Mouse (Mus musculus): ENCODE data around the gene Cmtm6. TPM values are rescaled to one million over a fixed set of nuclear protein-coding genes. Genes with fewer than 3 reads are reported as not detected.
"Not testable (repeated sequence)": the region's sequence is repeated elsewhere in the genome, so short reads cannot be mapped to it uniquely, and the experiment has no call there.

Cmtm6 gene
- total and polyA plus RNA-seq, 2 experiments = 58.8 to 69.0 TPM

DNA sequence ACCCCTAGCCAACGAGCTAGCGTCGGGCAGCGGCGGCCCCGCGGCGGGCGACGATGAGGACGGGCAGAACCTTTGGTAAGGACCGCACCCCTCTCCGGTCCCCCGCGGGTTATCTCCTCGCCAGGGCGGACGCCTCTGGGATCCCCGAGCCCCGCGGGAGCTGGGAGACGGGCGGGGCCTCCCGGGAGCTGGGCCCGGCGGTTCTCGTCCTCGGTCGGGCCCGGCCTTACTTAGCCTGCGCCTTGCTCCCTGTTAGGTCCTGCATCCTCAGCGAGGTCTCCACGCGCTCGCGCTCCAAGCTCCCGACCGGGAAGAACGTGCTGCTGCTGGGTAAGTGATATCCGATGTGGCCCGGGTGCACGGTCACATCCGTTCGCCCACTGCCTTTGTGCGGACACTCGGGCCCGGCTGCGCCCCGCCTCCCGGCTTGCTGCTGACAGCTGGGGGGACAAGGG is 41.9 kb upstream of the Cmtm6 start:
- Histone ChIP-seq H3K36me3 (ENCODE audit: control insufficient read depth, insufficient read depth, low read length) (peaks cover 3% of the 10 kb centered on the region; the same call in 1 of the 2 replicates), H3K27ac (replicated peaks; ENCODE audit: insufficient read depth, low read depth, low read length) (peak overlapping the region; percentile 85), H3K27me3 (ENCODE audit: control insufficient read depth, insufficient read depth, low read length) (no peaks in the 10 kb centered on the region), H3K4me3 (ENCODE audit: insufficient read depth, low read depth, low read length) (peak overlapping the region; percentile 93), H3K4me1 (ENCODE audit: control insufficient read depth, insufficient read depth, low read length) (peaks cover 8% of the 10 kb centered on the region), H3K9ac (ENCODE audit: low read depth, low read length) (peak overlapping the region; percentile 96), H3K79me2 (ENCODE audit: control insufficient read depth, insufficient read depth, low read length) (peaks cover 4% of the 10 kb centered on the region; the same call in 1 of the 2 replicates)
- peak; percentile 19 for DNase-seq (ENCODE audit: extremely low read depth, low read depth, low spot score)
- WGBS = under 1% methylated on average over 50 of the region's 50 CpGs
- no peak for TF ChIP-seq POLR2A (IDR thresholded peaks at IDR 0.05; ENCODE audit: extremely low read depth, insufficient read depth, low read length)
- no peak for TF ChIP-seq CTCF (IDR thresholded peaks at IDR 0.05; ENCODE audit: low read depth, low read length)

DNA sequence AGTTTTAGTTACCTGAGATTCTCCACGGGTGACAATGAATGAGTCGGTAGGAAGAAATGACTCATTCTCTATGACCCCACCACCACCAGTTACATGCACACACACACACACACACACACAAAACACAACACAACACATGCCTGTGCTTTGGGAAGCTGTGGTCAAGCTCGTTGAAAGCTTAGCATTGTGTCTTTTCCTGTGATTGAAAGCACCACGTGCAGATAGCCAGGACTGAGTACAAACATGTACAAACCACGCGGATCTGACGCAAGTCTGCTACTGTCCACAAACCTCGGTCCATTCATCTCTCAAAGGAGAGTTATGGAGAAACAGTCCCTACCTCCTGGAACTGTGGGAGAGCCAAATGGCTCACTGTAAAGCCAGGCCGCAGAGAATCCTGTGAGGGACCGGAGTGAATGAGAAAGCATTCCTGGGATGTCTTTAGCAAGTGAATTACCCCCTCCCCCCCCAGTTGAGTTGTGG is 40.8 kb upstream of the Cmtm6 start:
- 7% methylated on average over 10 of the region's 10 CpGs for WGBS
- Histone ChIP-seq H3K36me3 (ENCODE audit: control insufficient read depth, insufficient read depth, low read length) (peaks cover 3% of the 10 kb centered on the region; the same call in 1 of the 2 replicates), H3K4me3 (ENCODE audit: insufficient read depth, low read depth, low read length) (no peak overlapping the region), H3K79me2 (ENCODE audit: control insufficient read depth, insufficient read depth, low read length) (peaks cover 6% of the 10 kb centered on the region; the same call in 1 of the 2 replicates), H3K9ac (ENCODE audit: low read depth, low read length) (no peak overlapping the region), H3K27me3 (ENCODE audit: control insufficient read depth, insufficient read depth, low read length) (no peaks in the 10 kb centered on the region), H3K4me1 (ENCODE audit: control insufficient read depth, insufficient read depth, low read length) (peaks cover 8% of the 10 kb centered on the region), H3K27ac (replicated peaks; ENCODE audit: insufficient read depth, low read depth, low read length) (peak overlapping the region; percentile 52)
- TF ChIP-seq CTCF (IDR thresholded peaks at IDR 0.05; ENCODE audit: low read depth, low read length) = no peak
- TF ChIP-seq POLR2A (IDR thresholded peaks at IDR 0.05; ENCODE audit: extremely low read depth, insufficient read depth, low read length) = no peak
- DNase-seq (ENCODE audit: extremely low read depth, low read depth, low spot score) = peak; percentile 90

DNA sequence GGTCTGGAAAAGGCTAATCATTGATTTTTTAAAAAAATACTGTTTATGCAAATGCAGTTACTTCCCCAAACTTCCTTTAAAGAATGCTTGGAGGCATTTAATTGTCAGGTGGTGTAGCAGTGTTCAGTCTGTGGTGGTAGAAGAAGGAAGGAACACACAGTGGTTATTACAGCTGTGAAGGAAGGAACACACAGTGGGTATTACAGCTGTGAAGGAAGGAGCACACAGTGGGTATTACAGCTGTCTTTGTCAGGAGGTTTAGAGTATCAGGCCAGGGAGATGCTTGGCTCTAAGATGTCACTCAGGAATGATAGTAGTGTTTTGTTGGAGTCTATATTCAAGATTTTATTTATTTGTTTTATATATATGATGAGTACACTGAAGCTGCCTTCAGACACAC is 39.8 kb upstream of the Cmtm6 start:
- H3K27ac ChIP-seq (replicated peaks; ENCODE audit: insufficient read depth, low read depth, low read length) = no peak overlapping the region
- H3K27me3 ChIP-seq (ENCODE audit: control insufficient read depth, insufficient read depth, low read length) = no peaks in the 10 kb centered on the region
- H3K79me2 ChIP-seq (ENCODE audit: control insufficient read depth, insufficient read depth, low read length) = peaks cover 6% of the 10 kb centered on the region; the same call in 1 of the 2 replicates
- no peak overlapping the region for H3K4me3 ChIP-seq (ENCODE audit: insufficient read depth, low read depth, low read length)
- TF ChIP-seq CTCF (IDR thresholded peaks at IDR 0.05; ENCODE audit: low read depth, low read length) (no peak), POLR2A (IDR thresholded peaks at IDR 0.05; ENCODE audit: extremely low read depth, insufficient read depth, low read length) (no peak)
- H3K4me1 ChIP-seq (ENCODE audit: control insufficient read depth, insufficient read depth, low read length) = peaks cover 8% of the 10 kb centered on the region
- H3K36me3 ChIP-seq (ENCODE audit: control insufficient read depth, insufficient read depth, low read length) = peaks cover 3% of the 10 kb centered on the region; the same call in 1 of the 2 replicates
- no peak for DNase-seq (ENCODE audit: extremely low read depth, low read depth, low spot score)
- H3K9ac ChIP-seq (ENCODE audit: low read depth, low read length) = no peak overlapping the region

DNA sequence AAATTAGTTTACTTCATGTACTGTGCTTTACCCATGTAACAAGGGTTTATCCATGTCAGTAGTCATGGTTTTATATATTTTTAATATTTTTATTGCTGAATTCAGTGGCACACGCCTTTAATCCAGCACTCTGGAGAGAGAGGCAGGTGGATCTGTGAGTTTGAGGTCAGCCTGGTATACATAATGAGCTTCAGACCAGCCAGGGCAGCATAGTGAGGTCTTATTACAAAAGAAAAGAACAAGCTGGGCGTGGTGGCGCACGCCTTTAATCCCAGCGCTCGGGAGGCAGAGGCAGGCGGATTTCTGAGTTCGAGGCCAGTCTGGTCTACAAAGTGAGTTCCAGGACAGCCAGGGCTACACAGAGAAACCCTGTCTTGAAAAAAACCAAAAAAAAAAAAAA is 35.3 kb upstream of the Cmtm6 start:
- H3K79me2 ChIP-seq (ENCODE audit: control insufficient read depth, insufficient read depth, low read length) = peaks cover 15% of the 10 kb centered on the region; the same call in 1 of the 2 replicates
- H3K27me3 ChIP-seq (ENCODE audit: control insufficient read depth, insufficient read depth, low read length); DNase-seq (ENCODE audit: extremely low read depth, low read depth, low spot score); H3K4me3 ChIP-seq (ENCODE audit: insufficient read depth, low read depth, low read length); H3K36me3 ChIP-seq (ENCODE audit: control insufficient read depth, insufficient read depth, low read length); H3K9ac ChIP-seq (ENCODE audit: low read depth, low read length); H3K4me1 ChIP-seq (ENCODE audit: control insufficient read depth, insufficient read depth, low read length); H3K27ac ChIP-seq (replicated peaks; ENCODE audit: insufficient read depth, low read depth, low read length): not testable (repeated sequence)
- 98% methylated on average over 8 of the region's 8 CpGs for WGBS

DNA sequence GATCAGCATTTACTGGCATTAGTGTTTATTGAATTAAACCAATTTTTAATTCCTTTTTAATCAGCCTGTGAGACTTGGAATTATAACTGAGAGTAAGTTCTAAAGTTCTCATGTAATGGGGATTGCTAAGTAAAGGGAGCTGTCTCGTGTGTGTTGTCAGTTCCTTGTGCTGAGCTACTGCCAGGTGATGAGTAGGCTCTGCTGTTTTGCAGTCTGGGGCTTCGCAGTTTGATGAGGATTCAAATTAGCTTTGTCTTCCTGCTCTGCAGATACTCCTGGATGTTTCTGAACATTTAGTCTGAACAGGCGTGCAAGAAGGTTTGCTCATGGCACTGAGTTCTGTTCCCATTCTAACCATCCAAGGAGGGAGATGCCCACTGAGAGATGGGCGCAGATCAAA is 33.8 kb upstream of the Cmtm6 start:
- DNase-seq (ENCODE audit: extremely low read depth, low read depth, low spot score) = no peak
- TF ChIP-seq CTCF (IDR thresholded peaks at IDR 0.05; ENCODE audit: low read depth, low read length) = no peak
- no peak overlapping the region for H3K9ac ChIP-seq (ENCODE audit: low read depth, low read length)
- peaks cover 19% of the 10 kb centered on the region; the same call in 1 of the 2 replicates for H3K79me2 ChIP-seq (ENCODE audit: control insufficient read depth, insufficient read depth, low read length)
- peaks cover 3% of the 10 kb centered on the region; the same call in 1 of the 2 replicates for H3K36me3 ChIP-seq (ENCODE audit: control insufficient read depth, insufficient read depth, low read length)
- no peaks in the 10 kb centered on the region for H3K27me3 ChIP-seq (ENCODE audit: control insufficient read depth, insufficient read depth, low read length)
- peaks cover 9% of the 10 kb centered on the region for H3K4me1 ChIP-seq (ENCODE audit: control insufficient read depth, insufficient read depth, low read length)
- no peak overlapping the region for H3K4me3 ChIP-seq (ENCODE audit: insufficient read depth, low read depth, low read length)
- H3K27ac ChIP-seq (replicated peaks; ENCODE audit: insufficient read depth, low read depth, low read length) = peak overlapping the region; percentile 19; the same call in 1 of the 2 replicates
- 77% methylated on average over 4 of the region's 4 CpGs for WGBS

DNA sequence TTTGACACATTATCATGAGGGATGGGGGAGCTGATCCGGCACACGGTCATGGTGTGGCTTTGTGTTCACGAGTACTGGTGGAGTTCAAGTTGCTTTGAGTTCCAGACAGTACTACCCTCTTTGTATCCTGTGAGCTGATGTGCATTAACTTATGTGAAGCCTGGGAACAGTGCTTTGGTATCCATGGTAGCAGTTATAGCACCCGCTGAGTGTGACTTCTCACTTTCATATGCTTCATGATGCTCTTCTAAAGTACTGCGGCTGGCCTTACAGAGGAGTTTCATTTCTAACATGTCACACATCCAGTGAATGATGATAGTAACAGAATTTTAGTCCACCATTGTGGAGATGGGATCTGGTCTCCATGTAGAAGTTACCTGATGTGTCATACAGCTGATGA is 33.0 kb upstream of the Cmtm6 start:
- peaks cover 9% of the 10 kb centered on the region for H3K4me1 ChIP-seq (ENCODE audit: control insufficient read depth, insufficient read depth, low read length)
- TF ChIP-seq CTCF (IDR thresholded peaks at IDR 0.05; ENCODE audit: low read depth, low read length) (no peak), POLR2A (IDR thresholded peaks at IDR 0.05; ENCODE audit: extremely low read depth, insufficient read depth, low read length) (no peak)
- no peak overlapping the region for H3K4me3 ChIP-seq (ENCODE audit: insufficient read depth, low read depth, low read length)
- WGBS = 95% methylated on average over 5 of the region's 5 CpGs
- peaks cover 15% of the 10 kb centered on the region; the same call in 1 of the 2 replicates for H3K79me2 ChIP-seq (ENCODE audit: control insufficient read depth, insufficient read depth, low read length)
- H3K27ac ChIP-seq (replicated peaks; ENCODE audit: insufficient read depth, low read depth, low read length) = no peak overlapping the region
- H3K9ac ChIP-seq (ENCODE audit: low read depth, low read length) = no peak overlapping the region
- no peaks in the 10 kb centered on the region; the same call in 1 of the 2 replicates for H3K36me3 ChIP-seq (ENCODE audit: control insufficient read depth, insufficient read depth, low read length)
- no peak for DNase-seq (ENCODE audit: extremely low read depth, low read depth, low spot score)
- no peaks in the 10 kb centered on the region for H3K27me3 ChIP-seq (ENCODE audit: control insufficient read depth, insufficient read depth, low read length)

All from liver, adult 2 months (tissue).